Mouse (Mus musculus) layer of hippocampus, adult 2 months (tissue): ENCODE measurements at regions not wholly inside any gene's neighbourhood (a gene's known extent, or its start where the extent isn't known, plus 50 kb on each side); places are given as distances from the start of the nearest gene placed in this dataset.

Experiments
- DNase-seq, 2 experiments: peaks; one replicate each; pipeline ENCODE4 v3.0.0; 2022; ENCODE audit warnings: low spot score in 2 of 2
- H3K27ac ChIP-seq: fragments of 200-600 bp; 2 replicates; pipeline ENCODE4 v1.8.1; 2022
- H3K4me3 ChIP-seq: fragments of 200-600 bp; 2 replicates; pipeline ENCODE4 v1.8.1; 2022; ENCODE audit warnings: mild to moderate bottlenecking
- CTCF ChIP-seq: fragments of 200-600 bp; conservative IDR thresholded peaks from 2 replicates; pipeline ENCODE4 v1.8.1; 2022; ENCODE audit warnings: antibody characterized with exemption, mild to moderate bottlenecking, moderate library complexity

- no peak for TF ChIP-seq CTCF
- DNase-seq, result no peak
- H3K4me3 ChIP-seq, result no peak overlapping the region
- no peak overlapping the region for H3K27ac ChIP-seq
These were observed 381.3 kb upstream of the Rasgrp1 start for GRCm38 (mm10) chr2:117724066-117724465.

- Histone ChIP-seq H3K4me3 (no peak overlapping the region), H3K27ac (no peak overlapping the region)
- DNase-seq, result no peak
- TF ChIP-seq CTCF, result no peak
These were observed 380.4 kb upstream of the Thbs1 start for GRCm38 (mm10) chr2:117731253-117731652.

GRCm38 (mm10) chr2:117742413-117742812 is 369.3 kb upstream of the Thbs1 start:
- DNase-seq, result no peak
- TF ChIP-seq CTCF, result no peak
- no peak overlapping the region for H3K27ac ChIP-seq
- no peak overlapping the region for H3K4me3 ChIP-seq

DNA sequence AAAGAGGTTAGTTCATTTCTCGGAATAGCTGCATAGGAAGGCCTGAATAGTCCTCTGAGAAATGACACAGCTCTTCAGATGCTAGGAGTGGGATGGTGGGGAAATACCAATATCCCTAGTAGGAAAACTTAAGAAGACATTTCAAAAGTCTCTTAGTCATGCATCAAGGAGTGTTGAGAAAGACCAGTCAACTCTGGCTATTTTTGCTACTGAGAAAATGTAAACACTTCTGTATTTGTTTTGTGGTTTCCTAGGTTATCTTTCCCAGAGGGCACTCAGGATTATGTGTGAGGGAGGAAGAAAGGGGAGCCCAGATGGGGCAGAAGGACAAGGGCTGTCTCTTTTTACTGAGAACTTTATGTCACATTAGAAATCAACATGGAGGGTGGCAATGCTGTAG is 367.8 kb upstream of the Thbs1 start:
- Histone ChIP-seq H3K4me3 (no peak overlapping the region), H3K27ac (no peak overlapping the region)
- DNase-seq, result no peak
- TF ChIP-seq CTCF, result no peak

- no peak for DNase-seq
- TF ChIP-seq CTCF, result no peak
- no peak overlapping the region for H3K4me3 ChIP-seq
- no peak overlapping the region for H3K27ac ChIP-seq
These were observed 365.9 kb upstream of the Thbs1 start for GRCm38 (mm10) chr2:117745767-117746166.

DNA sequence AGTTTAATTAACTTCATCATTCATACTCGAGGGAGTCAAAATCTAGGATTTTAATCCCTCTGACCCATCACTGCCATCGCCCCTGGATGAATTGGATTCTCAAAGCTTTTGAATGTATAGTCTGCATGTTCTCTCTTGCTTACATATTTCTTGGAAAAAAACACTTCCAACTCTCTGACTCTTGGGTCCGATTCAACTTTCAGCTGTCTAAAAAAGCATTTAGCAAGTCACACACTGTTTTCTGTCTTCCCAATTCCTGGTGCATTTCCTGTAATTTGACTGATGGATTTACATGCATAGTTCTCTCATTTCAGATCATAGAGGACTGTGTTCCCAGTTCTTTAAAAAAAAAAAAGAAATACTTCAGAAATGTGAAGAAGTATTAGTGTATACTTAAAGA is 364.5 kb upstream of the Thbs1 start:
- no peak for DNase-seq
- Histone ChIP-seq H3K4me3 (no peak overlapping the region), H3K27ac (no peak overlapping the region)
- TF ChIP-seq CTCF, result no peak

DNA sequence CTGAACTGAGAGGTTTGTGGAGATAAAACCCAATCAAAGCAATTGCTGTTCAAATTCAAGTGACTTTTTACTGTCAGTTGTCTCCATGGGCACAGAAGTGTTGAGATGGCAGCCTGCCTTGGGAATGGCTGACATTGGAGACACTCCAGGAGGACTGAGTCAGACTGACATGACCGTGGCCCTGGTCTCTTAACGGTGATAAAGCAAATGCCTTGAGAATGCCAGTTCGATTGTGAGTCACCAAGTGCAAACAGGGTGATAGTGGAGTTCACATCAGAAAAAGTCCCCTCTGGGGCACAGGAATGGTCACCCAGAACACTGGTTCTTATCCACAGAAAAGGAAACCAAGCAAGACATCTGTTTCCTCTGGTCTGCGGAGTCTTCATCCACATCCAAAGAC is 362.8 kb upstream of the Thbs1 start:
- Histone ChIP-seq H3K27ac (no peak overlapping the region), H3K4me3 (no peak overlapping the region)
- no peak for TF ChIP-seq CTCF
- DNase-seq, result no peak

DNA sequence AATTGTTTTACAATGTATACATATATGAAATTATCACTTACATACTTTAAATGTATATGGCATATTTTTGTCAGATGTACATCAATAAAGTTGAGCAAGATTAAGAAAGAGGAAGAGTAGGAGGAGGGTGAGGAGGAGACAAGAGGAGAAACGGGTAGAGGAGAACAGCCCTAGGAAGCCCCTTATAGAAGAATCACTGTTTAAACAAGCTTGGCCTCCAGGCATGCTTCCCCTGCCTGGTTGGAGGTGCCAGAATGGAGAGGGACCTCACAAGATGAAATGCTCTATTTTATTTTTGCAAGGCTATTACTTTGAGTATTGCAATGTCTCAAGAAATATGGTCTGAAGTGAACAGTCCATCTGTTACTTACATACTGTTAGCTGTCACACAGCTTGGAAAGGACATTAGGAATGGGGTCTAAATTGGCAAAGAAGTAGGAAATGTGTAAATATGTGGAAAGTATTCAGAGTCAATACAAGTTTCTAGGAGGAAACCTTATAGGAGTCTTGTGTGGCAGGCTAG is 352.1 kb upstream of the Thbs1 start:
- DNase-seq, result no peak
- Histone ChIP-seq H3K4me3 (no peak overlapping the region), H3K27ac (no peak overlapping the region)
- no peak for TF ChIP-seq CTCF

- no peak overlapping the region for H3K27ac ChIP-seq
- no peak for TF ChIP-seq CTCF
- H3K4me3 ChIP-seq, result no peak overlapping the region
- no peak for DNase-seq
These were observed 348.0 kb upstream of the Thbs1 start for GRCm38 (mm10) chr2:117763631-117764030.

GRCm38 (mm10) chr2:117765572-117765971 is 346.1 kb upstream of the Thbs1 start:
- no peak for TF ChIP-seq CTCF
- no peak overlapping the region for H3K4me3 ChIP-seq
- H3K27ac ChIP-seq, result no peak overlapping the region
- DNase-seq, result no peak

DNA sequence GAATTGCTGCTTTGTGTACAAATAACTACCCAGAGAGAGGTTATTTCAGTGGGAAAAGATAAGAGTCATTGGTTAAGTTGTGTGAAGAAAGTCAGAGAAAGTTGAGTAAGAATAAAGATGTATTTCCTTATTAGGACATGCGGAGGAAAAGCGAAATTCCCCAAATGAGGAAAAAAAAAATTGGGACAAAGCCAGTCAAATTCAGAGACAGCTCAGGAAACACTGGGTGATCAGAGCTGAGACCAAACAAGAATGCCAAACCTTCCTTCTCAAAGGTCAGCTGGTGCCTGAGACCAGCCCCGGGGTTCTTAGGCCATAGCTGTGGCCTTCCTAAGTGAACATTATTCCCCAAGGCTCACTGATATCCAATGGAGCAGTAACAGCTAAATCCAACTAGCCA is 345.2 kb upstream of the Thbs1 start:
- H3K27ac ChIP-seq, result no peak overlapping the region
- no peak for TF ChIP-seq CTCF
- DNase-seq, result no peak
- no peak overlapping the region for H3K4me3 ChIP-seq

- no peak for DNase-seq
- no peak overlapping the region for H3K27ac ChIP-seq
- no peak for TF ChIP-seq CTCF
- H3K4me3 ChIP-seq, result no peak overlapping the region
These were observed 342.1 kb upstream of the Thbs1 start for GRCm38 (mm10) chr2:117769402-117770114.

DNA sequence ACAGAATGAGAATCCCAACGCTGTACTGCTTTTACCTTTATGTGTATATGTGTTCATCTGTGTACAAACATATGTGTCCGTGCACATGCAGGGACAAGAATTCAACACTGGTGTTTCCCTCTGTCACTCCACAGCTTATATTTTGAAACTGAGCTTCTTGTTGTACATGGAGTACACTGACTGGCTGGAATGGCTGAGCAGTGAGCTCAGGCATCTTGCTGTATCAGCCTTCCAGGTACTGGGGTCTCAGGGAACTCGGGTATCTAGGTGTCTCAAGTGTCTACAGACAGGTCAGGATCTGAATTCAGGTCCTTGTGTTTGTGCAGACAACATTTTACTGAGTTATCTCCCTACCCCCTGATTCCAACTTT is 341.6 kb upstream of the Thbs1 start:
- no peak for DNase-seq
- no peak for TF ChIP-seq CTCF
- no peak overlapping the region for H3K27ac ChIP-seq
- no peak overlapping the region for H3K4me3 ChIP-seq

- no peak for DNase-seq
- no peak overlapping the region for H3K4me3 ChIP-seq
- no peak overlapping the region for H3K27ac ChIP-seq
- TF ChIP-seq CTCF, result peak; percentile 31
These were observed 331.4 kb upstream of the Thbs1 start for GRCm38 (mm10) chr2:117780287-117780686.

GRCm38 (mm10) chr2:117780816-117781215 is 330.9 kb upstream of the Thbs1 start:
- no peak for DNase-seq
- TF ChIP-seq CTCF, result no peak
- H3K27ac ChIP-seq, result no peak overlapping the region
- no peak overlapping the region for H3K4me3 ChIP-seq
